Mouse (Mus musculus): ENCODE data around the gene Chaf1a. TPM values are rescaled to one million over a fixed set of nuclear protein-coding genes. Genes with fewer than 3 reads are reported as not detected.
"Not testable (repeated sequence)": the region's sequence is repeated elsewhere in the genome, so short reads cannot be mapped to it uniquely, and the experiment has no call there.

Gene Chaf1a
- total RNA-seq, 4 experiments from 2014 or later = 3.8 to 6.0 (median 4.3) TPM

GRCm38 (mm10) chr17:56038583-56039261, 1.5 kb upstream of the Chaf1a start:
- DNase-seq = no peak

GRCm38 (mm10) chr17:56039345-56039744, 894 bp upstream of the Chaf1a start:
- DNase-seq = no peak

- no peak for DNase-seq
Observed at GRCm38 (mm10) chr17:56040857-56041163, 571 bp downstream of the Chaf1a start.

GRCm38 (mm10) chr17:56051369-56051768, 11.1 kb downstream of the Chaf1a start:
- no peak for DNase-seq

GRCm38 (mm10) chr17:56054938-56055337, 14.7 kb downstream of the Chaf1a start:
- no peak for DNase-seq

- no peak for DNase-seq
Observed at GRCm38 (mm10) chr17:56055945-56056678, 15.9 kb downstream of the Chaf1a start.

- DNase-seq = no peak
Observed at GRCm38 (mm10) chr17:56057381-56058120, 17.3 kb downstream of the Chaf1a start.

GRCm38 (mm10) chr17:56062081-56062480, 21.8 kb downstream of the Chaf1a start:
- no peak for DNase-seq

- not testable (repeated sequence) for DNase-seq
Observed at GRCm38 (mm10) chr17:56065715-56066114, 25.5 kb downstream of the Chaf1a start.

- no peak for DNase-seq
Observed at GRCm38 (mm10) chr17:56066451-56066850, 26.2 kb downstream of the Chaf1a start.

GRCm38 (mm10) chr17:56069066-56069465, 28.8 kb downstream of the Chaf1a start:
- DNase-seq = no peak

GRCm38 (mm10) chr17:56071126-56071525, 30.9 kb downstream of the Chaf1a start:
- no peak for DNase-seq

GRCm38 (mm10) chr17:56072243-56072642, 32.0 kb downstream of the Chaf1a start:
- no peak for DNase-seq

- DNase-seq = peak; percentile 86
Observed at GRCm38 (mm10) chr17:56074097-56074826, 34.0 kb downstream of the Chaf1a start.

GRCm38 (mm10) chr17:56074827-56075208, 34.6 kb downstream of the Chaf1a start, which contains the start of gene Ubxn6:
TSS of gene Ubxn6 (minus strand) at chr17:56075028.
- peak; percentile 95 for DNase-seq

- DNase-seq = no peak
Observed at GRCm38 (mm10) chr17:56077523-56077922, 37.3 kb downstream of the Chaf1a start.

- DNase-seq = peak; percentile 52
Observed at GRCm38 (mm10) chr17:56078361-56078760, 38.1 kb downstream of the Chaf1a start.

- peak; percentile 100 for DNase-seq
Observed at GRCm38 (mm10) chr17:56078880-56079795, 38.9 kb downstream of the Chaf1a start, which contains the start of gene Hdgfl2. TSS of gene Hdgfl2 (plus strand) at chr17:56079634.

GRCm38 (mm10) chr17:56079921-56080320, 39.7 kb downstream of the Chaf1a start:
- no peak for DNase-seq

- DNase-seq = no peak
Observed at GRCm38 (mm10) chr17:56080781-56081585, 40.7 kb downstream of the Chaf1a start.

- DNase-seq = no peak
Observed at GRCm38 (mm10) chr17:56092312-56092711, 52.1 kb downstream of the Chaf1a start.
